Mouse (Mus musculus) testis, adult 2 months (tissue): Measurements from ENCODE around the gene Foxp4.

Source experiments
- CTCF ChIP-seq: fragments of 200-500 bp; IDR thresholded peaks from 2 replicates; pipeline ENCODE4 v1.5.1; 2012; ENCODE audit warnings: low read depth, mild to moderate bottlenecking, inconsistent platforms, low read length, moderate library complexity; ENCODE audit not compliant: control insufficient read depth, insufficient read depth, insufficient replicate concordance
- POLR2A ChIP-seq: fragments of 200-500 bp; IDR thresholded peaks from 2 replicates; pipeline ENCODE4 v1.6.1; 2012; ENCODE audit warnings: low read depth, mild to moderate bottlenecking, inconsistent platforms, low read length, moderate library complexity; ENCODE audit not compliant: control insufficient read depth

- TF ChIP-seq CTCF: no peak
- TF ChIP-seq POLR2A: no peak
Measured at GRCm38 (mm10) chr17:47951452-47951851, 27.0 kb upstream of the Foxp4 start.
